Mouse (Mus musculus): ENCODE measurements around the gene Clca3a1.
A peak's percentile ranks its signal among the peaks of the same experiment; 100 is the strongest.

DNA sequence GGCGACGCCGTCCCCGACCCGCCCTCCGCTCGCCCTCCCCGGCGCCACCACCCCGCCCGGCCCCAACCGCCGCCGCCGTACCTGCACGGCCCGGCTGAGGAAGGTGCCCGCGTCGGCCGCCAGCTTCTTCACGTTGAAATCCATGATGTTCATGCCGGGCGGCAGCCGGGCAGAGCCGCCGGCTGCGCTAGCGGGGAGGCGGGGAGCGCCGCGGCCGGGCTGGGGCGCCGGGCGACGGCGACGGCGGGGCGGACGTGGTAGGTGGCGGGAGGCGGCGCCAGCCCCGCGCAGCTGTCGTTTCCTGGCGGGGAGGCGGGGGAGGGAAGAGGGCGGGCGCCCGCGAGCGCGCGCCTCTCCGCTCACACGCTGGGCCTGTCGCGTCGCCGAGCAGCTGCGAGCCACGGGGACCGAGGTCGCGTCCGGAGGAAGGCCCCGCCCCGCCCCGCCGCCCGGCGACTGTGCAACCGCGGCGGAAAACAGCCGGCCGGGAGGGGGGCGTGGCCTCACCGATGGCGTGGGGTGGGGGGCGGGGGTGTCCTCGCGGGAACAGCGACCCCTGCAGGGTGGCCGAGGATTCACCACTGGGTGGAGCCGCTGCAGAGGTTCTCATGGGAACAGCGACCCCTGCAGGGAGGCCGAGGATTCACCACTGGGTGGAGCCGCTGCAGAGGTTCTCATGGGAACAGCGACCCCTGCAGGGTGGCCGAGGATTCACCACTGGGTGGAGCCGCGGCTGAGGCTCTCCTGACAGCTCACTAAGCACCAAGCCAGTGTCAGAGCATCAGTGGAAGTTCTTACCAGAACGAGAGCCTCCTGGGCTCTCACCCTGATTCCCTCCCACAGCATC, 40.7 kb downstream of the Clca3a1 start, which contains the start of gene Sh3glb1:
- peak; percentile 84 for TF ChIP-seq CTCF (IDR thresholded peaks at IDR 0.05; ENCODE audit: borderline replicate concordance, insufficient read depth, low read length)
- TF ChIP-seq POLR2A (IDR thresholded peaks at IDR 0.05; ENCODE audit: low read depth, low read length), result peak; percentile 41; the same call in 1 of the 2 replicates
